Mouse (Mus musculus): ENCODE data around the gene Ctnnbl1.
A peak's percentile ranks its signal among the peaks of the same experiment; 100 is the strongest.

Ctnnbl1 gene

DNA sequence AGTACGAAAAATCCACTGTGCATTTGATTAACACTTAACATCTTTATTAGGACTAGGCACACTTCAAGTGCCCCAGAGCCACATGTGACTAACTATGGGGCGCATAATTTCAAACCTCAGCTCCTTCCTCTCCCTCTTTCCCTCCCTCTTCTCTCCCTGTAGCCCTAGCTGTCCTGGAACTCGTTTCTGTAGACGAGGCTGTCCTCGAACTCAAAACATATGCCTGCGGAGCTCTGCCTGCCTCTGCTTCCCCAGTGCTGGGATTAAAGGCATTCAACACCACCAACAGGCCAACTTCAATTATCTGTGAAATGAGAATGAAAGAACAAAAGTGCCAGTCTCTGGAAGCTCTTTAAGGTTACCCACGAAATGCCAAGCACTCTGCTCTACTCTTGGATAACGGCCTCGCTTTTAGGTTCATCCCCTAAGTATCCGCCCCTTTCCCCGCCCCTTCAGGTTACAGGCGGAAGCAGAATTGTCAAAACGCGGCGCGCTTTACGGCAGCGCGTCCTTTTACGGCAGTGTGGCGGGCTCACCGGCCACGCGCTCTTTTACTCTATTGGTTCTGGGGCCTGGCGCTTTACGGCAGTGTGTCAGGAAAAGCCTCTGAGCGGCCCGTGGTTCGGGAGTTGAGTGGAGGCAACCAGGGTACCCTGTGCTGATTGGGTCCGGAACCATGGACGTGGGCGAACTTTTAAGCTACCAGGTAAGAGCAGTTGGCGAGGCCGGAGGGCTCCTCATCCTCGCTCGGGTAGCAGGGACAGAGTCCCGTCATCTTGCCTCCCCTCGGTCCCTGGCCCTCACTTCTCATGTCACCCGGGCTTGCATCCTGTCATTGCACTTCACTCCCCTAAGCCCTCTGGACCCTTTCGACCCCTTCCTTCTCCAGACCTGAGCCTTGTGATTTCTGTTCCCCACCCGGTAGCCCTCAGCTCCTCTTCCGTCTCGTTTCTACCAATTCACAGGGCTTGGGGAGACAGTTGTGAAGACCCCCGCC lies at the start of gene Ctnnbl1:
Gene Ctnnbl1, plus strand, starts transcription at position 548 of the 997 bp plus-strand sequence.
- DNase-seq (ENCODE audit: low spot score): peak; percentile 100

DNA sequence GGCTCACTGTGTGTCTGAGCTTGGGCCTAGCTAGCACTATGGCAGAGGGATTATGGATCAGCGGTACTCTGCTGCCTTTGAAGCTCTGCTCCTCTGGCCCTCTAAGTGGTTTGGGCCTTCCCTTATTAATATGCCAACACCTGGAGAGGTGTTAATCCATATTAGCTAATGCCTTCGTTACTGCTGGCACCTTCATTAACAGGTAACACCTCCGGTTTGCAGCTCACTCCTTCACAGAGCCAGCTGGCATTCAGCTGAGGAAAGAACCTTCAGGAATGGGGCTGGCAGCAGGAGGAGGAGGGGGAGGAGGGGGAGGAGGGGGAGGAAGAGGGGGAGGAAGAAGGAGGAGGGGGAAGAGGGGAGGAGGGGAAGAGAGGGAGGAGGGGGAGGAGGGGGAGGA lies 49.7 kb upstream of the Ctnnbl1 start:
- no peak for DNase-seq (ENCODE audit: low spot score)

DNA sequence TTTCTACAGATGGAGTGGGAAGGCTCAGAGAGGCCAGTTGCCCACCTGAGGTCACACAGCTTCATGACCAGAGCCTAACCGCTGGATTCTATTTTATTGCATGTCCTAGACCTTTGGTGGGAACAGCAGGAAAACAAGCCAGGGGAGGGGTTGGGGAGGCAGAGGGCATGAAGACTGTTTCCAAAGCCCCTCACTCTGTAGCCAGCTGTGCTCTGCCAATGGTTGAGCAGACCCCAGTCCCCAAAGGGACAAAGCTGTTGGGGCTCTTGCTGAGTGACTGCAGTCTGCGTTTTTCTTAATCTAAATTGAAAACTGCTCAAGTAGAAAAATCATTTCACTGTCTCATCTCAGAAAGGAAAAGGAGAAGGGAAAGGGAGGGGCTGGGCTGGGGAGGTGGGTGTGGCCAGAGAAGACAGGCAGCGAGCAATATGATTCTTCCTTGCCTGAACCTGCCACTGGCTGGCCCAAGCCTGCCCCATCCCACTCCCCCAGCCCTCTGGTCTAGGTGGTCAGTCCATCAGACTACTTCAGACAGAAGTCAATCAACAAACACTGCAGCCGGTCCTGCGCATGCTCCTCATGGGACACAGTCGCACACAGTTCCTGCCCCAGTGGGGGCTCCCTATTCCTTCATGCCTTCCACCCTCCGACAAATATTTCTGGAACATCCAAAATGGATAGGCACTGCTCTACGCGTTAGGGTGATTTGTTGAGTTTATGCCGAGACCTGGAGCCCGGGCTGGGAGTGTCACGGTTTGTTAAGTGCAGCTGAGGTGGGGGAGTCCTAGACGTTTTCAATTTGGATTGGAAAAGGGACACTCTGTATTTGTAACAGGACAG lies 45.7 kb upstream of the Ctnnbl1 start:
- no peak for DNase-seq (ENCODE audit: low spot score)

DNA sequence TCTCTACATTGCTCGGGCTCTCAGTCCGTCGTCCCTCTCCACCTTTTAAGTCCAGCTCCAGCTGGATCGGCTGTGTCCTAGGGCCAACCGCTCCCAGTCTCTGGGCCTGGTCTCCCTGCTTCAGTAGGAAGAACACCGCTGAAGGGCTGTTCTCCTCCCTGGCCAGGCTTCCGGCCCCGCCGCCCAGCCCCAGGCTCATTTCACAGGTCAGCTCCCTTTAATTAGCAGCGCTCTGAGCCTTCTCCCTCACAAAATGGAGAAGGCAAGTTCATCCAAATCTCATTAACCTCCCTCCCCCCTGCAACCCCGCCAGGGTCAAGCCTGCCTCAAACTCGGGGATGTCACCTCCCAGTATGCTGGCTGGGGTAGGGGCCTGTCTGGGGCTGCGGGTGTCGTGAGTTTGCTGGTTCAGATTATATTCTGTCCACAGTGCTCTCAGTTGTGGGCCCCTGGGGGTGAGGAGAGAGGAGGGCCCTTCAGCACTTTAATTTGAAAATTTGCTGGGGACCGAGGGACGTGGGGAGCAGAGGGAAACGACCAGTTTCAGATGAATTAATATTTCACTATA lies 44.8 kb upstream of the Ctnnbl1 start:
- DNase-seq (ENCODE audit: low spot score): no peak

DNA sequence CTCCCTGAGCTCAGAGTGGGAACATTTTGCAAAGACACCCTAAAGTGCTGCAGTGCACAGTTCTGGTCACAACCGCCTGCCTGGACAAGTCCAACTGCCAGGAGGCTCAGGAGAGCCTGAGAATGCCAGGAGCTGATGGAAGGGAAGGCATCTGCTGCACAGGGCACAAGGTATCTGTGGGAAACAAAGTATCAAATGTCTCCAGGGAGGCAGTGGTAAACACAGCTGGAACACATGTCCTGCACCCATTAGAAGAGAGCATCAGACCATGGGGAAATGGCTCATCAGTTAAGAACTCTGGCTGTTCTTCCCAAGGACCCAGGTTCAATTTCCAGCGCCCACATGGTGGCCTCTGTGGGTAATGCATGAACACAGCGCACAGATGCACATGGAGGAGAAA lies 43.6 kb upstream of the Ctnnbl1 start:
- no peak for DNase-seq (ENCODE audit: low spot score)

DNA sequence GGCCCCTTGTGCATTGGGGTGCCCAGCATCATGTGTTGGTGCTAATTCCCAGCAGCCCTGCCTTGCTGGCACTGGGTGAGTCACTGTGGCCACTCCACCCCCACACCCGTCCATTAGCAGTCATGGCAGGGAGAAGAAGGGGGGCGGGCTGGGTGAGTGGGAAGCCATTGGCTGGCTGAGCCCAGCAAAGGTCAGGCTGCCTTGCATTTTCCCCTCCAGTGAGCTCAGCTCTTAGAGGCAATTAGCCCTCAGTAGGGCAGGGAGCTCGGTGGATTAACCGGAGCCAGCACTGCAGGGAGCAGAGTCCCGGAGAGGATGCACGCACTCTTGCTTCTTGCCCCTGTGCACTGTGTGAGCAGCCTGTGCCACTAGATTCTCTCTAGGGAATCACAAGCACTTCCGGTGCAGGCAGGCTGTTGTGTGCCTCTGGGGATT lies 40.9 kb upstream of the Ctnnbl1 start:
- DNase-seq (ENCODE audit: low spot score): no peak

DNA sequence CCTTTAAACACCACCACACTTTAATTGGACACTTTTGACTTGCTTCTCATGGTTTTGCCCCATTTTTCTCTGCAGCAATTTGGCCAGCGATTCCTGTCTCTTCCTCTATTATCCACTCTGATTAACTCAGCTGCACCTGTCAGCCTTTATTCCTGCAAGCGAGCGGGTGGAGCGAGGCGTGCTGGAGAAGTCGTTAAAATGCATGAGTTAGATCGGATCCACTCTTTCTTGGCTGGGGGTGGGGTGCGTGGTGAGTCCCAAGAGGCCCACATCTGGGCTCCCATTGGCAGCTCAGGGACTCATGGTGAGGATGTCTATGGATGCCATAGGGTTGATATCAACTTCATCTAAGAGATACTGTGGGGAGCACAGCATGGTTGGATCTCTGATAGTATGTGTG lies 34.0 kb upstream of the Ctnnbl1 start:
- DNase-seq (ENCODE audit: low spot score): no peak

DNA sequence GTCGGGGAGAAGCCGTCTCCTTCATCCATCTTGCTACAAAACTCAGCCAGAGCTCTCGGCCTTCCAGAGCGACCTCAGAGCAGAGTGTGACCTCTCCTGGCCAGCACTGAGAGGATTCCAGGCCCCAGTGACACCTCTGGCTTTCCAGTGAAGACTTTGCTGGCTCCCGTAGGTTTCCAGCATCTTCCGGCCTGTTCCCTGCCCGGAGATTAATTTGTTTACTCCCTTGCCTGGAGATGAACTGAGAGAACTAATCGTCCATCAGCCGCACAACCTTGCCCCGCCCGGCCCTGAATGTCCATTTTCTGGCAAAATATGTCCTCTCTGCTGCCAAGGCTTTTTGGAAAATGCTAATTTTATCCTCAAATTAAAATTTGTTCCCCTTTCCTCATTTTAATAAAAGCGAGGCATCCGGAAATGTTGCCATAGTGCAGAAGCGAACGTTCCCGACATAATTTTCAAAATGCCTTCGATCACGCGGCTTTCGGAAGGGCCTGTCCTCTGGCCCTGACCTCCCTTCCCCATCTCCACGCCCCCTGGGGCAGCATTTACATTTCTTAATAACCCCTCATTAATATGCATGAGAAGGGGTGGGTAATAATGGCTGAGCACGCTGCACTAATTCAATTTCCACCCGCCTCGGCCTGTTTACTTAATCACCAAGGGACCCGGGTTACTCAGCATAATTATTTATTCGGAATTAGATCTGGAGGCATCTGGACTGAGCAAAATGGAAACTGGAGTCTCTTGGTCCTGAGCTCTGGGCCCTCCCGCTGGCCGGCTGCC lies 32.0 kb upstream of the Ctnnbl1 start:
- DNase-seq (ENCODE audit: low spot score): no peak

DNA sequence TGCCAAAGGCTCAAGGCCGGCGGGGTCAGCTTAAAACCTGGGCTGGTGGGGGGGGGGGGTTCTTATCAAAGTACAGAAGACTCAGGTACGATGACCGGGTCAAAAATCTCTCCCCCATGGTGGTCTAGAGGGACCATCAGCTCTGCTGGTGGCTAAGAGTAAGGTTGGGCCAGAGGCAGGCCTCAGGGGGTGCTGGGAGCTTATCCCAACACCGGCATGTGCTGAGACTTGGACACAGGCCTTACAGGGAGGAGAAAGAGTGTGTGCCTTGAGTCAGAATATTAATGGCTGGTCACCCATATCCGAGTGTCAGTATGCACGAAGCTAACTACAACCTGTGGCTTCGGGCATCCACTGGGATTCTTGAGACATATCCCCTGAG lies 31.4 kb upstream of the Ctnnbl1 start:
- DNase-seq (ENCODE audit: low spot score): no peak

DNA sequence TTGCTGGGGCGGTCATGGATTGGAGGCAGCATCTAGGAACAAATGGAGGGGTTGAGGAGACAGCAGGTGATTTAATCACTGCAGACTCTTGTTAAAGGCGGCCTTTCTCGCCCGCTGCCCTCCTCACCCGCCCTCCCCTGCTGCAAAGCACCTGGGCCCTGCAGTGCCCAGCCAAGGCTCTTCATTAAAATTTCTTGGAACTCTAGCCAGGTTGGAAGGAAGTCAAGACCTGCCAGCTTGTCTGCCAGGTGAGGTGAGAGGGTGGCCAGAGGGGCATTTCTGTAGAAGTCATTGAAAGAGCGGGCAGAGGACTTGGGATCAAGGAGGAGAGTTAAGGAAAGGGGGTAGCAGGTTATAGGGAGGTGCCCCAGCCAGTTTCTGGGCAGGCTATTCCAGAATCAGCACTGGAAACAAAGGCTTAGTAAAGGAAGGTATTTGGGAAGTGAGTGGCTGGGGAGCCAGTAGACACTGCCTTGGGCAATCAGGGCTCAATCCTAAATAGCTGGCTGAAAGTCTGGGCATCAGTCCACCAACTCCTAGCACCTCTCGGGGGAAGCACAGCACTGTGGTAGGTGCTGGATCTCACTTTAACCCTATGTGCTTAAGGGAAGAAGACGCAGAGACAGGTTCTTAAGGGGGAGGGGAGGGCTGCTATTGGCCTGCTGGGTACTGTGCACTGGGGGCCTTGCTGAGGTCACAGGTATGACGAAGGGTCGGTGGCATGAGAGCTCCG lies 29.8 kb upstream of the Ctnnbl1 start:
- peak; percentile 49 for DNase-seq (ENCODE audit: low spot score)

DNA sequence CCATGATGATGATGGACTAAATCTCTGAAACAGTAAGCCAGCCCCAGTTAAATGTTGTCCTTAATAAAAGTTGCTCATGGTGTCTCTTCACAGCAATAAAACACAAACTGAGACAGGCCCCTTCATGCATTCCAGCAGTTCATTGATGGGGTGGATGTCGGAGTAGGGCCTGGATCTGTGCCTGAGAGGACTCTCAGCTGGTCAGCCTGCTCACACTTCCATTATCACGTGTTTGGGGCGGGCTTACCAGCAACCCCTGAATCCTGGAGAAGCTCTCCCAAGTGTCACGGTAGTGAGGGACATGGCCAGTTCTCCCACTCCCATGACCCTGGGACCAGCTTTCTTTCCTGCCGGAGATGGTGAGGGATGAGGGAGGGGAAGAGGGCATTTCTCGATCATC lies 24.5 kb upstream of the Ctnnbl1 start:
- DNase-seq (ENCODE audit: low spot score): no peak

DNA sequence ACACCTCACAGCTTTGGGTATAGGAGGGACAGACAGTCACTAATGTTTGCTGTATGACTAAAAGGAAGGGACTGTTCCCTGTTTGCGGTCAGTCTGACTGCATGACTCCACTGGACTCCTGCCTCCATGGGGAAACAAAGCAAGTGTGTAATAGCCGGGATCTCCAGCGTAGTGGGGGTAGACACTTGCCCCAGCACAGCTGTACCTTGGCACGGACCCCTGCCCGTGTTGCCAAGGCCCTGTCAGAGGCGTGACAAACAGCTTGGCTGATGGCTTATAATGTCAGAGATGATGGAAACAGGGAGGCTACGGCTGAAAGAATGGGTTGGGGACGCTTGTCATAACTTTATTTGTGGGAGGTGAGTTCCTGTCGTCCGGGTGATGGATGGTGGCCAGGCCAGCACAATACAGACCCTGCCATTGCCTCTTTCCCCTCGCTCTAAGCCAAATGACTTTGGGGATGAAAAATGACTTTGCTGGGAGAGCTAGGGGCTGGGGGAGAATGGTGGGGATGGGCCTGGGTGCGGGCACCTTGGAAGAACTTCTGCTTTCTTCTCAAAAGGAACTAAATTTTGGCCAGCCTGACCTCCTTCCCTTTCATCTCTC lies 21.5 kb upstream of the Ctnnbl1 start:
- DNase-seq (ENCODE audit: low spot score): peak; percentile 88

DNA sequence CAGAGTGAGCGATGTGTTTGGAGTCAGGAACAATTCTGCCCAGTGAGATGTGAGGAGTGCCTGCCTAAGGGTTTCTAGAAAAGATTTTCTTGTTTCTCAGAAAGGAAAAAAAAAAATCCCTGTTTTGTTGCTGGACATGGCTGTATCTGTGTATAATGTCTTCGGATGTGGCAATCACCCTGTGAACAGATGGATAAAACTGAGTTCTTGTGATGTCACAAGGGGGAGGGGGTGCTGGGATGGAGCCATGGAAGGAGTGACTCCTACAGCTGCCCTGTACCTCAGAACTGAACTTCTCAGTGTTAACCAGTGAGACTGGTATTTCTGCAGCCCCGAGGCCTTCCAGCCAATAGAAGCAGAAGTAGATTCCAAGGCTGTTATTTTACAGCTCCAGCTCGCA lies 18.8 kb upstream of the Ctnnbl1 start:
- peak; percentile 72 for DNase-seq (ENCODE audit: low spot score)

DNA sequence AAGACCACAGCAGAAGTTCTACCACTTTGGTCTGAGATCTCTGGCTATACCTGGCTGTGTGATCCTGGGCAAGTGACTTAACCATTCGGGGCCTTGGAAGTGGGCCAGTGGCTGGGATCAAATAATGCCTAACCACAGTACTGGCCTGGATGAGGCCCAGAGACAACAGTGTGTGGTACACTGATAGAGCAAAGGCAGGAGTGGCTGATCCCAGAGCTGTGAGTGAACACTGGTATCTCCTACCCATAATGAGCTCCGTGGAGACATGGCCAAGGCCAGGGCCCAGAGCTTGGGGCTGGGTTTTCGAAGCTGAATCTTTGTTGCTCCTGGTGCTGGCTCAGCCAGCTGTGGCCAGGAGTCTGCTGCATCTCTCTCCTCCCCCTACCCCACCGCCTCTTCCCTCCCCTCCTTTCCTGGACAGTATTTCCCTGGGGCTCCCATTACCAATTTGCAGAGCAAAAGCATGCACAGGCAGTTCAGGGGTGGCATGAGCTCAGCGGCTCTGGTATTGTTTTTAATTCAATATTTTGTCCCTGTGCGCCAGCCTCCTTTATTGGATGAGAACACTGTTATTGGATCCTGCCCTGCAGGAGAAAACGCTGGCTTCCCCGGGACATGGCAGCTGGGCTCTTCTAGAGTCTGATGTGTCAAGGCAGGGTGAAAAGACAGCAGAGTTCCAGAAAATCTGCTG lies 13.2 kb upstream of the Ctnnbl1 start:
- DNase-seq (ENCODE audit: low spot score): no peak

DNA sequence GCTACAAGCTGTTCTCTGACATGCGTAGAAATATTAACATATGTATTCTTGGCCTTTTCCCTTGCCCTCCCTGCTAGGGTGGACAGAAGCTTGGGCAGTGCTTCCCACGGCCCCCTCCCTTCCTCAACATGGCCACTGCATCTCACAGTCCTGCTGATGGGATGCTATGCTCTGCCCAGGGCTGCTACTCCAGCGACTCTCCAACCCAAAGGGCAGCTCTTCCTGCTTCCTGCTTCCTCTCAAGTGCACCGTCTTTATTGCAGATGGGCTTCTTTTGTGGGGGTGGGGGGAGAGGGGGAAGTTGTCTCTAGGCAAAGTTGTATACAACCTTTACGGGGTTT lies 12.7 kb upstream of the Ctnnbl1 start:
- DNase-seq (ENCODE audit: low spot score): no peak

DNA sequence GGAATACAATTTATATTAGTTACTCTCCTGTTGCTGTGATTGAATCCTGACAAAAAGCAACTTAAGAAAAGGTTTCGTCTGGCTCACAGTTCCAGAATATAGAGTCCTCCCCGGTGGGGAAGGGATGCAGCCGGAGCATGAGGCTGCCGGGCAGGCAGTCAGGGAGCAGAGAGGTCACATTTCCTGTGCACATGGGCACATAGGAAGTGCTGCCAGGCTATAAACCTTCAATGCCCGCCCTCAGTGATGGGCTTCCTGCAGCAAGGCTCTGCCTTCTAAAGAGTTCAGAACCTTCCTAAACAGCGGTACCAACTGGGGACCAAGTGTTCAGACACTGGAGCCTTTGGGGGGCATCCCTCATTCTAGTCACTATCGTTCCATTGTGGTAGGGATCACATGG lies 7.4 kb downstream of the Ctnnbl1 start:
- DNase-seq (ENCODE audit: low spot score): no peak

DNA sequence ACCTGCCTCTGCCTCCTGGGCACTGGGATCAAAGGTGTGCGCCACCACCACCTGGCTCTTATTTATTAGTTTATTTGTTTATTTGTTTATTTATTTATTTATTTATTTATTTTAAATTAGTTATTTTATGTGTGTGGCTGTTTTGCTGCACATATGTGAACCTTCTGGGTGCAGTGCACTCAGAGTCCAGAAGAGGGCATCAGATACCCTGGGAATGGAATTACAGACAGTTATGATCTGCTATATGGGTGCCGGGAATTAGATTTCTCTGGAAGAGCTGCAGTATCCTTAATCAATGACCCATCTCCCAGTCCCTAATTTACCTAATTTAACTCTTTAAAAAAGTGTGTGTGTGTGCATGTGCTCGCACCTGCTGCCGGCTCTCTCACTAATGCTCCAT lies 8.5 kb downstream of the Ctnnbl1 start:
- no peak for DNase-seq (ENCODE audit: low spot score)

DNA sequence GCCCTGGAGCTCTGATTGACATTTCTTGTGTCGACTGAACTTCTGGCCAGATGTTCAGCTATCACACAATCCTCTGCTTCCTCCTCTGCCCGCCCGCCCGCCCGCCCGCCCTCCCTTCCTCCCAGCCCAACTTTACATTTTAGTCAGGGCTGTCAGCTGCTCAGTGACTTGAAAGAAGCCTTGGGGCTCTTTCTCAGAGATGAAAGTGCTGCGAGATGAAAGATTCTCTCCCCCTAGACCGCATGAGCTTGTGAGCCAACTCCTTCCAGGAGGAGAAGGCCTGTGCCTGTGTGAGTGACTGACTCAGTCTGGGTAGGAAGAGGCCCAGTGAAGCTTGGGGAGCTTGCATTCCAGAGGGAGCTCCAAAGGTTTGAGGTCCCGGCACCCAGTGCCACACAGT lies 9.4 kb downstream of the Ctnnbl1 start:
- DNase-seq (ENCODE audit: low spot score): no peak

DNA sequence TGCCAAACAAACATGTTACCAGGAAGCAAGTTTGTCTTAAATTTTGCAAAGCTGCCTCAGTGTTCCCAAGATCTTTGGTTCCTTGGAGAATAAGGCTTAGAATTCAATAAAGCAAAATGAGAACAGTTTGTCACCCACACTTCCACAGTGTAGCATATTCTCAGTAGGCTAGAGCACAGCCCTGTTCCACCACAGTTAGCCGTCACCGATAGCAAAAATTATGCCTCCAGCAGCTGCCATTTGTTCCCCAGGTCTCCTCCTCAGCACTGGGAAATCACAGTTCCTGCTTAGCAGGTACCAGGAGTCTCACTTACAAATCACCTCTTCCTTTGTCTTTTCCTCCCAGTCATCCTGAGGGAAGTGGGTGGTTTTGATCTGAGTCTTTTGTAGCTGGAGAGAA lies 10.8 kb downstream of the Ctnnbl1 start:
- DNase-seq (ENCODE audit: low spot score): no peak

DNA sequence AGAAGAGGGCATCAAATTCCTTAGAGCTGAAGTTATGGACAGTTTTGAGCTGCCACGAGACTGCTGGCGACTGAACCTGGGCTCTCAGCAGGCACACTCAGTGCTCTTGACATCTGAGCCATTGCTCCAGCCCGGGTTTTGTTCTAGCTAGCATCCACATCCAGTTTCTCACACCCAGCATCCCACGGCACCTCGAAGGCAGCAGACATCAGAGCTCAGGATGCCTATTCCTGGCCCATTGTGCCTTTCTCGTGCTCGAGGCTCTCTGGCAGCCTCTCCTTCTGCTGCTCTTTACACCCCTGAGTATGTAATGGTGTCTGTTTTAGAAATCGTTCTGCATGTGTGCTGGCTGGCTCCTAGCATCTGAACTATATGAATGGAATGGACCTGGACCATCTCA lies 13.3 kb downstream of the Ctnnbl1 start:
- no peak for DNase-seq (ENCODE audit: low spot score)

Data from adipocyte (in vitro differentiated cells).